Mouse (Mus musculus) embryonic facial prominence, embryonic 10.5 days (tissue): Measurements from ENCODE around the gene Olfr287. TPM values are rescaled to one million over a fixed set of nuclear protein-coding genes. Genes with fewer than 3 reads are reported as not detected.

Source experiments
- DNase-seq: peaks from one replicate; pipeline ENCODE4 v3.0.0-alpha.2; 2017; ENCODE audit warnings: low spot score
- H3K27ac ChIP-seq: fragments of 300-500 bp; sonication (generic); replicated peaks from 2 replicates; pipeline ENCODE4 v1.5.1; 2016; ENCODE audit warnings: mild to moderate bottlenecking
- H3K27me3 ChIP-seq: fragments of 300-500 bp; sonication (generic); replicated peaks from 2 replicates; pipeline ENCODE4 v1.6.1; 2016; ENCODE audit warnings: low read depth, mild to moderate bottlenecking; ENCODE audit not compliant: poor library complexity, severe bottlenecking
- H3K36me3 ChIP-seq: fragments of 300-500 bp; sonication (generic); replicated peaks from 2 replicates; pipeline ENCODE4 v1.6.1; 2016; ENCODE audit warnings: mild to moderate bottlenecking, moderate library complexity
- H3K4me1 ChIP-seq: fragments of 300-500 bp; sonication (generic); 2 replicates; pipeline ENCODE4 v1.6.1; 2016
- H3K4me3 ChIP-seq: fragments of 300-500 bp; sonication (generic); 2 replicates; pipeline ENCODE4 v1.5.1; 2016; ENCODE audit warnings: mild to moderate bottlenecking, moderate library complexity
- H3K9me3 ChIP-seq: fragments of 300-500 bp; sonication (generic); 2 replicates; pipeline ENCODE4 v1.6.1; 2016; ENCODE audit warnings: mild to moderate bottlenecking
- WGBS: fragments of 180-500 bp; shearing (Covaris S2); methylation state at CpG from one replicate; pipeline ENCODE4 v1.1.7; 2016; 5-methylcytosine and 5-hydroxymethylcytosine counted together
- polyA plus RNA-seq: library from polyadenylated mRNA; unstranded; fragments of >200 nt; fragmentation: Nextera tagmentation; extraction: Ambion mirVana; gene quantifications from 2 replicates; pipeline ENCODE4 v1.2.1, GENCODE M21; 2016

Gene Olfr287
- not detected in 2 replicates for polyA plus RNA-seq

GRCm38 (mm10) chr15:98220877-98221276 is at the start of gene Olfr287, which contains the start of gene Gm44579:
TSS of gene Olfr287 (minus strand) at chr15:98221056.
TSS of gene Gm44579 (minus strand) at chr15:98220977.
- no peak within 1 kb of the TSS for H3K4me3 ChIP-seq
- DNase-seq, result no peak
- H3K27me3 ChIP-seq, result no peaks in the 10 kb centered on the region
- H3K4me1 ChIP-seq, result no peaks in the 10 kb centered on the region; the same call in 1 of the 2 replicates
- no peaks in the 10 kb centered on the region for H3K9me3 ChIP-seq
- H3K36me3 ChIP-seq, result no peaks in the 10 kb centered on the region
- 81% methylated on average over 4 of the region's 4 CpGs for WGBS
- H3K27ac ChIP-seq, result no peak within 1 kb of the TSS

- Histone ChIP-seq H3K9me3 (no peaks in the 10 kb centered on the region), H3K36me3 (no peaks in the 10 kb centered on the region), H3K4me3 (no peak overlapping the region), H3K27me3 (no peaks in the 10 kb centered on the region), H3K4me1 (no peaks in the 10 kb centered on the region), H3K27ac (no peak overlapping the region)
- DNase-seq, result no peak
- WGBS, result 88% methylated on average over 7 of the region's 7 CpGs
Measured at GRCm38 (mm10) chr15:98257776-98258175, 36.9 kb upstream of the Olfr287 start.

- no peak within 1 kb of the TSS for H3K27ac ChIP-seq
- no peaks in the 10 kb centered on the region for H3K36me3 ChIP-seq
- H3K9me3 ChIP-seq, result no peaks in the 10 kb centered on the region
- 89% methylated on average over 8 of the region's 8 CpGs for WGBS
- H3K4me1 ChIP-seq, result no peaks in the 10 kb centered on the region
- DNase-seq, result no peak
- no peak within 1 kb of the TSS for H3K4me3 ChIP-seq
- H3K27me3 ChIP-seq, result no peaks in the 10 kb centered on the region
Measured at GRCm38 (mm10) chr15:98257193-98257592, 36.3 kb upstream of the Olfr287 start, which contains the start of gene H1fnt. TSS of gene H1fnt (minus strand) at chr15:98257293.

- Histone ChIP-seq H3K27me3 (no peaks in the 10 kb centered on the region), H3K27ac (no peak overlapping the region), H3K36me3 (no peaks in the 10 kb centered on the region), H3K9me3 (no peaks in the 10 kb centered on the region), H3K4me3 (no peak overlapping the region), H3K4me1 (no peaks in the 10 kb centered on the region)
- whole genome bisulfite sequencing, result 94% methylated on average over 13 of the region's 13 CpGs
- no peak for DNase-seq
Measured at GRCm38 (mm10) chr15:98256271-98256670, 35.4 kb upstream of the Olfr287 start.

- H3K27ac ChIP-seq, result no peak overlapping the region
- H3K9me3 ChIP-seq, result no peaks in the 10 kb centered on the region
- no peaks in the 10 kb centered on the region for H3K27me3 ChIP-seq
- no peak overlapping the region for H3K4me3 ChIP-seq
- no peaks in the 10 kb centered on the region for H3K4me1 ChIP-seq
- no peak for DNase-seq
- H3K36me3 ChIP-seq, result no peaks in the 10 kb centered on the region
- 90% methylated on average over 4 of the region's 4 CpGs for WGBS
Measured at GRCm38 (mm10) chr15:98235442-98235841, 14.6 kb upstream of the Olfr287 start.

GRCm38 (mm10) chr15:98234350-98234749 is 13.5 kb upstream of the Olfr287 start, which contains the start of gene Olfr286:
TSS of gene Olfr286 (minus strand) at chr15:98234450.
- Histone ChIP-seq H3K4me1 (no peaks in the 10 kb centered on the region), H3K27me3 (no peaks in the 10 kb centered on the region), H3K27ac (no peak within 1 kb of the TSS), H3K4me3 (no peak within 1 kb of the TSS), H3K9me3 (no peaks in the 10 kb centered on the region), H3K36me3 (no peaks in the 10 kb centered on the region)
- DNase-seq, result no peak
- 92% methylated on average over 4 of the region's 4 CpGs for WGBS

- WGBS, result 71% methylated on average over 7 of the region's 7 CpGs
- H3K27ac ChIP-seq, result no peak overlapping the region
- H3K4me3 ChIP-seq, result no peak overlapping the region
- no peaks in the 10 kb centered on the region; the same call in 1 of the 2 replicates for H3K4me1 ChIP-seq
- no peaks in the 10 kb centered on the region for H3K9me3 ChIP-seq
- DNase-seq, result no peak
- no peaks in the 10 kb centered on the region for H3K27me3 ChIP-seq
- H3K36me3 ChIP-seq, result no peaks in the 10 kb centered on the region
Measured at GRCm38 (mm10) chr15:98226096-98226495, 5.2 kb upstream of the Olfr287 start.

GRCm38 (mm10) chr15:98225610-98226009 is 4.8 kb upstream of the Olfr287 start:
- Histone ChIP-seq H3K27ac (no peak overlapping the region), H3K4me1 (no peaks in the 10 kb centered on the region; the same call in 1 of the 2 replicates), H3K36me3 (no peaks in the 10 kb centered on the region), H3K27me3 (no peaks in the 10 kb centered on the region), H3K4me3 (0 out of 2 replicates have a peak overlapping the region, but pooled peaks have one; percentile 19), H3K9me3 (no peaks in the 10 kb centered on the region)
- WGBS, result 41% methylated on average over 16 of the region's 16 CpGs
- peak; percentile 19 for DNase-seq

- H3K4me3 ChIP-seq, result no peak overlapping the region
- no peaks in the 10 kb centered on the region for H3K36me3 ChIP-seq
- H3K9me3 ChIP-seq, result no peaks in the 10 kb centered on the region
- H3K27me3 ChIP-seq, result no peaks in the 10 kb centered on the region
- H3K27ac ChIP-seq, result no peak overlapping the region
- no peaks in the 10 kb centered on the region; the same call in 1 of the 2 replicates for H3K4me1 ChIP-seq
- no peak for DNase-seq
Measured at GRCm38 (mm10) chr15:98222377-98222776, 1.5 kb upstream of the Olfr287 start.

- H3K9me3 ChIP-seq, result no peaks in the 10 kb centered on the region
- H3K36me3 ChIP-seq, result no peaks in the 10 kb centered on the region
- DNase-seq, result no peak
- no peaks in the 10 kb centered on the region for H3K4me1 ChIP-seq
- H3K27me3 ChIP-seq, result no peaks in the 10 kb centered on the region
- 77% methylated on average over 5 of the region's 5 CpGs for WGBS
- H3K27ac ChIP-seq, result no peak overlapping the region
- H3K4me3 ChIP-seq, result no peak overlapping the region
Measured at GRCm38 (mm10) chr15:98214130-98214529, 6.7 kb downstream of the Olfr287 start.

GRCm38 (mm10) chr15:98213336-98213870 is 7.5 kb downstream of the Olfr287 start:
- H3K4me1 ChIP-seq, result no peaks in the 10 kb centered on the region
- H3K36me3 ChIP-seq, result no peaks in the 10 kb centered on the region
- no peaks in the 10 kb centered on the region for H3K9me3 ChIP-seq
- no peak overlapping the region for H3K27ac ChIP-seq
- no peak overlapping the region for H3K4me3 ChIP-seq
- H3K27me3 ChIP-seq, result no peaks in the 10 kb centered on the region
- 81% methylated on average over 5 of the region's 5 CpGs for WGBS
- DNase-seq, result no peak

GRCm38 (mm10) chr15:98209676-98210075 is 11.2 kb downstream of the Olfr287 start:
- Histone ChIP-seq H3K36me3 (no peaks in the 10 kb centered on the region), H3K27ac (no peak overlapping the region), H3K4me3 (no peak overlapping the region), H3K9me3 (no peaks in the 10 kb centered on the region), H3K27me3 (no peaks in the 10 kb centered on the region), H3K4me1 (no peaks in the 10 kb centered on the region)
- DNase-seq, result no peak
- WGBS, result 83% methylated on average over 7 of the region's 7 CpGs

GRCm38 (mm10) chr15:98195442-98195841 is 25.4 kb downstream of the Olfr287 start, which contains the start of gene Olfr288:
TSS of gene Olfr288 (minus strand) at chr15:98195542.
- no peak for DNase-seq
- Histone ChIP-seq H3K27ac (no peak within 1 kb of the TSS), H3K9me3 (no peaks in the 10 kb centered on the region), H3K4me1 (no peaks in the 10 kb centered on the region), H3K36me3 (no peaks in the 10 kb centered on the region), H3K4me3 (no peak within 1 kb of the TSS), H3K27me3 (no peaks in the 10 kb centered on the region)
- 71% methylated on average over 3 of the region's 3 CpGs for WGBS
